Mouse (Mus musculus) CD8-positive naive resting alpha-beta T cell, adult 2 months (primary cell): ENCODE measurements at regions not wholly inside any gene's neighbourhood (a gene's known extent, or its start where the extent isn't known, plus 50 kb on each side); places are given as distances from the start of the nearest gene placed in this dataset.

Source experiments
- DNase-seq, 2 experiments: peaks; one replicate each; pipeline ENCODE4 v3.0.0; 2022; ENCODE audit warnings: low read depth in 2 of 2, low spot score in 2 of 2

DNA sequence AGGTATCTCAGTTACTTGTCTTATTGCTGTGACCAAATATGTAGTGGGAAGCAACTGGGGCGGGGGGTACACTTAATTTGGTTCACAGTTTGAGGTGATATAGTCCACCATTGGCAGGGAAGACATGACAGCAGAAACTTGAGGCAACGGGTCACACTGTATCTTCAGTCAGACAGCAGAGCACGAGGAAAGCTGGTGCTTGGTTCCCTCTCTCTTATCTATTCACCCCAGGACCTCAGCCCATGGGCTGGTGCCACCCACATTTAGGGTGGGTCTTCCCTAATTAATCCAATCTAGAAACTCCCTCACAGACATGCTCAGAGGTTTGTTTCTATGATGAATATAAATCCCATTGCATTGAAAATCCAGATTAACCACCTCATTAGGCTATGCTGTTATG is 56.5 kb downstream of the Otud1 start:
- no peak for DNase-seq

DNA sequence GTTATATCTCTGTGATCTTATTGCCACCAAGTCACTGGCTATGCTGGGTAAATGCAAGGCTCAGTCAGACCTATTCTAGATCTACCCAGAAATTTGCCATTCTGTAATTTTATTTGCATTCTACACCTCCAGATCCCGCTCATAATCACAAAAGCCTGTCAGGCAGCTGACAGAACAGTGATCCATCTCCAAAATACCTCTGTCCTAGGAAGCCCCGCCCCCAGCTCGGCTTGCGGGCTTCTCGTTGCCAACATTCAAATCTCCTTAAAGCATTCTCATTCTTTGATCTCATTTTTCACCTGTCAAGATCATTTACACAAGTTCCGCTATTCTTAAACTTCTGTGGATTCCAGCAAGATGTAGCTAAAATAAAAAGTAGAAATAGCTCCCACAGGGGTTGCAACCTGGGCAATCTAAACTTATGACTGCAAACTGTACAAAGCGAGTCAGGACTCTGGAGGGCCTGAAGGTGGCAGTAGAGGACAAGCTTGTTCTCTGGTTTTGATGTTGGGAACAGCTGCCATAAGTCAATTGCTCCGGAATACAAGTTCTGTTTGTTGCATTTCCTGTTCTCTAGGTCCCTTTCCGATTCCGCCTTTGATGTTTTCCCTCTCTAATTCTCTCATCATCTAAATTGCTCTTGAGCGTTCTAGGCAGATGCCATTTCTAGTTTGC is 58.1 kb downstream of the Otud1 start:
- peak; percentile 39 to 56 for DNase-seq

DNA sequence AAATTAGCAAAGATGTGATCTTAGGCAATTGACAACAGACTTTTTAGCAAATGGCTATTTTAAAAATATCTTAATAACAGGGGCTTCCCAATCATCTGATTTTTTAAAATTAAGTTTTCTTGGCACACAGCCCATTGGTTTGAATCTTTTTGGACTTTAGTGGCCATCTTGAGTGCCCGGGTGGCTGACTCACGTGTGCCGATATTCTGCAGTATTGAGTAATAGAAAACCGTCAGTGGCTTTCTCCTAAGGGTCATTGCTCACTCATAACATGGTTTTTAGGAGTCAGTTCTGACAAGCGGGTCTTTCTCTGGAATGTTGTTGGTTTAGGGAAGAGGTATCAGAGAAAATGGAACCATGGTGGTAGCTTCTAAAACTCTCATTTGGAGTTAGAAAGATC is 58.8 kb downstream of the Otud1 start:
- no peak for DNase-seq

DNA sequence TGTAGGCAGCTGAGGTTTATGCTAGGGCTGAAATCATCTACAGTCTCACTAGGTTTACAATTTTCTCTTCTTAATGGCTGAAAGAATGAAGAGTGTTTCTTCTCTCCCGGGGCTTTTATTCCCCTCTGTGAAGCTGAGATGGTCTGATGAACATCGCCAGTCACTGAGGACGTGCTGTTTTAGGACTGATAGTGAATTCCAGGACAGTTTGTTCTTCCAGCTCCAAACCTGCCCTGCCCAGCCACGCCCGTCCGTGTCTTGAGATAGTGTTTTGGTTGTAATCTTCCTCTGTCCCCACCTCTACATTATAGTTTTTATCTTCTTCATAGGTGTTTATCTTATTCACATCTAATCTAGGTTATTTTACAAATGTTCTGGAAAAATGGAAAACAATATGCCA is 68.5 kb downstream of the Otud1 start:
- DNase-seq: no peak

DNA sequence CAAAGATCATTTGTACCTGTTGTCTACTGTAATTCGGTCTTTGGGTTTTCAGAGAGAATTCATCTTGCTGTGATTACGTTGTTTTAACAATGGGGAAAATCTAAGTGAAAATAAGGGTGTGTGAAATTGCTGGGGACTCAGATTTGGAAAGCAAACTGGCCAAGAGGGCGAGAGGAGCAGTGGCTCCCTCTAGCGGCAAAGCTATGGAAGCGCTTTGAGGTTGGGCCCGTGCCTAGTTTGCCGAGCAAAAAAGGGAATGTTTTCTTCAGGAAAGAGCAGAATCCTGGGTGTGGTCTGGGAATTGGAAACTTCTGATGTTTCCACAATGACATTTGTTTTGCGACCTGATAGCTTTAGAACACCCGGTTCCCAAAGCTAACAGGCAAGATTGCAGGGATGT is 69.4 kb downstream of the Otud1 start:
- peak; percentile 19 to 24 for DNase-seq

DNA sequence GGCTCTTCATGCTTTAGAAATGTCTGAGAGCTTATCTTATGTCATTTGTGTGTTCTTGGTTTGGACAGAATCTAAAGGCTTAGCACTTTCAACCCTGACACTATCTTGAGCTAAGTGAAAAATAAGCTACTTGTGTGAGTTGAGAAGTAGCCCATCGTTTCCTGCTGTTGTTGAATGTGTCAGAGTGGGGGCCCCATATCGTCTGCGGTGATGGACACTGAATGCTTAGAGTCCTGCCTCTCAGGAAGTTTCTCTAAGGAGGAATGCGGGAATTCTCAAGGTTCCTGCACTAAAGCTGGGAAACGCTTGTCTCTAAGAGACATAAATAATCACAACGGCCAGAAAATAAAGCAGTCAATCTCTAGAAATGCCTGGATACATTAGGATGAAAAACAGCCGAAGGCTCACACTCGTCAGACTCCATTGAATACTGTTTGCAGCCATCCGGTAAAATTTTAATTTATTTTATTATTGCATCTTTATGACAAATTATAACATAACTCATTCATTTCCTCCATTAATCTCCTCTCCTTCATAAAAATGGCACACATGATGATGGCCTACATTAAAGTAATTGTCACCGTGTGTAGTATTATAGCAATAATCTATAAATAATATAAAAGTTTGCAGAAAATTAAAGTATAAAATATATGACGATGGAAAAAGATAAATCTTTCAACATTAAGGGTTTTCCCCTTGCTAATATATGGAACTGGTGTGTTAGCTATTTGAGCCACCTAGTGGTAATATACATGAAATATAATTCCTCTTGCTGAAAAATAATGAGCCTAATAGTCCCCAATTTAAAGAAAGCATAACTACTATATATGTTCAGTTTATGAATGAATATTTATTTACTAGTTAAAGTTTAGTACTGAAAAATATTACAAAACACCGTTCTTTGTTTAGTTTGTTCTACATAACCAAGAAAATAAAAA is 75.6 kb downstream of the Otud1 start:
- DNase-seq: no peak

DNA sequence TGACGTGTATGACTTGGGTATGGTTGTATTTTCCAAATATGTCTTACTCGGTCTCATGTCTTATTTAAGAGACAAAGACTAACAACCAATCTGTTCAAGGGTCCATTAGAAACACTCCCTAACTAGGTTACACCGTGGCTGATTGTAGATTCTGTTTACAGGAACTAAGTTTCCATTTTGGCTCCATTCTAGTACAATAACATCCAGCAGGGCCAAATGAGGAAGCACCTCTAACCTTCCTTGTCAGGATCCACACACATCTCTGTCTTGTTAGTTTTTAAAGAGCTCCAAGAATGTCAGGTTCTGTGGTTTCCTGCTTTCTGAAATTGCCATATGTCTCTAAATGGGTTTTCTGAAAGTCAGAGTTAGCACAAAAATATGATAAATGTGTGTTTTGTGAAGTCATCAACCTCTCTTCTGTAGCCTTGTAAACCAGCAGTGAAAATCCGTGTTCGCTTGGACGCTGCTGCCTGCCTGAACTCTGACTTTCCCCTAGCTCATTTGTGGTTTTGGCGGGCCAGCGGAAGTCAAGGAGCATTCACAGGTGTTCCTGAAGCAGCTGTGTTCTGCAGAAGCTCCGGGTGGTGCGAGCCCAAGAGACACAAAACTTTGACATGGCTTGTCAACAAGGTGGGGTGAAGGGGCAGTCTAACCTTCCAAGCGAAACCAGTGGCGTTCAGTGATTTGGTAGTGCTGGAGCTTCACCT is 76.8 kb downstream of the Otud1 start:
- peak; percentile 8 to 17 for DNase-seq

DNA sequence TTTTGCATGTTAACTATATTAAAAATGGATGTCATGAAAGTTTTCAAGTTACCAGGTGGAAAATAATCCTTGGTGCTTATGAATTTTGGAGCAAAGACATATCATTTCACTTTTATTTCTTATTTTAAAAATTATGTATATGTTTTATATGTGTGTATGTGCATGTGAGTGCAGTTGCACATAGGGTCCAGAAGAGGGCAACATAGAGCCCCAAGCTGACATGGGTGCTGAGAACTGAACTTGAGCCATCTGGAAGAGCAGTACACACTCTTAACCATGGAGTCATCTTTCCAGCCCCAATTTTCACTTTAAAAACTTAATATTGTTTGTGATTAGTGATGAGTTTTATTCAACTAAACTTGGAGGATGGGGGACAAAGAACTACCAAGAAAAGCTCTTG is 84.0 kb downstream of the Otud1 start:
- DNase-seq: no peak

DNA sequence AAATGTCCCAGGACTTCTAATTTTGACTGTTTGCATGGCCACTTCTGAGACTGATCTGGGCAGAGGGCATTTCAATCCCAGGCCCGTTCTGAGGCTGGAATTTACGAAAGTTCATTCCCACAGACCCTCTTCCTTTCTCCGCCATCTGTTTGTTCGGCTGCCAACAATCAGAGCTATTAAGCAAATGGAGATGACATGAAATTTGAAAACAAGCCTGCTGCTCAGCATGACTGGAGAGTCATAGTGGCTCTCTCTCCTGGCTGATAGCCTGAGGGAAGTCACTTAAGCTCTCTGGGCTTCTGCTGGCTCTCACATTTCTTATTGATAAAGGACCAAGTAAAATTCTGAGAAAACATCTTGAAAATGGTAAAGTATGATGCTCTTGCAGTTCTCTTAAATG is 85.9 kb downstream of the Otud1 start:
- DNase-seq: no peak

DNA sequence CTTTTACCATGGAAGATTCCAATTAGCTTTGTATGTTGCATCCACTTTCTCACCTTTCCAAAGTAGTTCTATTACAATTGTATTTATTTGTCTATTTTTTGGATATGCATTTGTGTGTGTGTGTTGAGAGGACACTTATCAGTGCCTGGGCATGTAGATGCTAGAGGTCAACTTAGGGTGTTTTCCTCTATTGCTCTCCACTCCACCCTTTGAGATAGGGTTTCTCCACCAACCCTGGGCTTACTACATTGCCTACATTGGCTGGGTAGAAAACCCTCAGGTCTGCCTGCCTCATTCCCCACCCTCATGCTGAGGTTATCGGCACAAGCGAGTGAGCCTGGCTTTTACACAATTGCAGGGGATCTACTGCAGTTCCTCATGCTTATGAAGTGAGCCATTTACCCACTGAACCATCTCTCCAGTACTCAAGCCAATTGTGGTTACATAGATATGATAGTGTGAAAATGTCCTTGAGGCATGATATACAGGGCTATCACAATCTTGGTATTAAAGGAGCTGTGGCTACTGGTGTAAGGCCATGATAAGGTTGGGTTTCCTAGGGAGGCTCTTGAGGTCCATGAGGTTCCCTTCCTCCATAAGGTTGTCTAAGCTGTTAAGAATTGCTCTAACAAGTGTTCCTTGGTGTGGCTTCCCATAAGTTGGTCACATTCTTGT is 87.6 kb downstream of the Otud1 start:
- no peak for DNase-seq

DNA sequence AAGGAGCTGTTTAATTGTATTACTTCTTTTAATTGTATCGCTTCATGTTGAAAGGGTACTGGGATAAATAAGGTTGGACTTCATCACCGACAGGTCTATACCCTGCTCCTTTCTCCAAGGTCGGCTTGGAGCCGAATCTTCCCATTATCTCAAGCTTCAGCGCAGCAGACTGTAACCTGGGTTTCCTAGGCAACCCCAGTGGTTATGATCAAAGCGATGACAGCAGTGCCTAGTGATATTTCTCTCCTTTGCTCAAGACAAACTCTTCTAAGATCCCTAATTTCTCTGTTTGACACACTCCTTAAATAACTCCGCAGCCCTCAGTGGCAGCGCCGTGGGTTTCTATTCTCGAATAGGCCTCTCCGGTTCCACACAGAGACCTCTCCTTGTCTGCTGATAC is 95.2 kb downstream of the Otud1 start:
- no peak for DNase-seq

DNA sequence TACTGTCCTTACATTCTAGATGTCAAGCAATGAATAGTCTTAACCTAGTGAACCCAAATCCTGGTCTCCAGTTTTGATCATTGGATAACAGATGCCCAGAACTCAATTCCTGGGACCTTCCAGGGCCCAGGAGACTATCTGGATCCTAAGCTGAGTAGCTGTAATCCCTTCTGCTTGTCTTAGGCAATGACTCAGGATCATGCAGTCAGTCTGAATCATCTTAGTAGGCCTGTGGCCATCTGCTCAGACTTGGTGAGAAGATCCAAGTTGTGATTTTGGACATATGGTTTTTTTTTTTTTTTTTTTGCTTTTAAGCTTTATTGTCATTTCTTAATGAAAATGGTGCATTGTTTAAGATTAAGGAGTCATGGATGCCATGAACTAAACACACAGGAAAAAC is 95.9 kb downstream of the Otud1 start:
- no peak for DNase-seq

DNA sequence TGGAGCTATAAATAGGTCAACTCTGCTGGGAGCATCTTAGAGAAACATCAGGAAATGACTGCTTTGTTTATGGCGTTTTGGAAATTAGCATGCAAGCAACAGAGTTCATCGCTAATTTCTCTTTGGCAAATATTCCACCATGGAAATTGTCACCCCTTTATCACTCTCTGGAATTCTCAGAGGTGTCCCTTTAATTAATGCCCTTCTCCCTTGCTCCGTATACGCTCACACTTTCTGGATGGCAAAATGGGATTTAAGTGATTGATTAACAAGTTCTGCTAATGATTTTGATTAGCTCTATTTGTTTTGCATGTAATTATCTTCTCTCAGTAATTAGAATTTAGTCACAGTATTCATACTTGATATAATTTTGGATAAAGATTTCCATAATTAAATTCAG is 100.4 kb downstream of the Otud1 start:
- no peak for DNase-seq

DNA sequence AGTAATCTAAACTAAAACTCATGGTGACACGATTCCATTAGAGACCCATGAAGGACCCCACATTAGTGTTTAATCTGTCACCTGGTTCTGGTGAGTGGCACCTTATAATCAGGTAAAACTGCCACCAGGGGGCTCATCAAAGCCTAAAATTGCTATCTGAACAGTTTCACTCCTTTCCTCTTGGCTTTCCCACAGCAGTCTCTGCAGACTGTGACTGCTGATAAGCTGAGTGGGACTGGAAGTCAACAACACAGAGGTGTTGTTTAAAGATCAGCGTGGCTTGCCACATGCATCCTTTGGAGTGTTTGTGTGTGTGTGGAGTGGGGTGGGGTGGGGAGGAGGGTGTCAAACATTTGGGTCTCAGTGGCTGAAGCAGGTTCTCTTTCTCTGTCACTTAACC is 101.6 kb downstream of the Otud1 start:
- DNase-seq: no peak

DNA sequence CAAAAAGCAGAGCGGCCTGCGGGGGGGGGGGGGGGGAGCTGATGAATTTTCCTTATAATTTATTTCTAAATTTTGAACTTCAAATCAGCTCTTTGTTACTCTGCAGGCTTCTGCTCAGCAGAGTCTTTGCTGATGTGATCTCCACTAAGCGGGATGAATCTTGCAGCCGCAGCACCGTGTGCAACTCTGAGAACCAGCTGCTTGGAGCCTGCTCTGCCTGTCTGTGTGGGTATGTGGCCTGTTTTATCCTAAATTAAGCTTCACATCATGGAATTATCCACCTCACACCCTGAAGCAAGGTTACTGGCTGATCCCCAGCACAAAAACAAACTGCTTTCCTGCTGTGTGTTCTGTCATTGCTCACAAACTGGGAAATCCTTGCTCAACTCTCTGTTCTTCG is 102.0 kb downstream of the Otud1 start:
- no peak for DNase-seq

DNA sequence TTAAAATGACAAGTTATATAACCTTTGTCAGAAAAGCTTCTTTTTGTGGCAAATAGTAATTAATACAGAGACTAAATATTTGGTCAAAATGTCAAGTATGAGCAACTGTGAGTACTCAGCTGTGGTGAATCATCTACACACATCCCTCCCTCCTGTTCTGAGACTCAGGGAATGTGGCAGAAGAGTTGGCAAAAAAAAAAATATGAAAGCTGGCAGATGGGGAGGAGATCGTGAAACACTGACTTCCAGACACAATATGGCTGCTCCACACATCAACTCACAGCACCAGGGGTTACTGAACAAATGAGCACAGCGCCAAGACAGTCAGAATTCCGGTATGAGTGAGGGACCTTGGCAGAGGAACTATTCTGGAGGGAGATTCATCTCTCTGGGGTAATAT is 105.4 kb downstream of the Otud1 start:
- no peak for DNase-seq

DNA sequence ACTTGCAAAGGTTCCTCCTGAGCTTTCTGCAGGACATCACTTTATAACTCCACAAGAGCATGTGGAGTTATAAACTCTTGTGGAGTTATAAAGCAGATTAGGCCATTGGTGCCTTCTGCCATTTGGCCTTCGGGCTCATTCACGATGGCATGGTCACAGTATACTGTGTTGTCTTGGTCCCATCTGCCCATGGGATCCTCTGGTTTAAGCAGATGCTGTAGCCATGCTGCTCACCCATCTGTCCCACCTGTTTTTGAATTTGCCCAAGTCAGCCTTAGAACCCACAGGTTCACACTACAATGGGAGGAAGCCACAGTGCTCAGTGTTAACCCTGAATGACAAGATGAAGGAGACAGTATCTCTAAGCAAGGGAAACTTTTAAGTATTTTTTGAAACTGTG is 124.7 kb upstream of the Etl4 start:
- no peak for DNase-seq

DNA sequence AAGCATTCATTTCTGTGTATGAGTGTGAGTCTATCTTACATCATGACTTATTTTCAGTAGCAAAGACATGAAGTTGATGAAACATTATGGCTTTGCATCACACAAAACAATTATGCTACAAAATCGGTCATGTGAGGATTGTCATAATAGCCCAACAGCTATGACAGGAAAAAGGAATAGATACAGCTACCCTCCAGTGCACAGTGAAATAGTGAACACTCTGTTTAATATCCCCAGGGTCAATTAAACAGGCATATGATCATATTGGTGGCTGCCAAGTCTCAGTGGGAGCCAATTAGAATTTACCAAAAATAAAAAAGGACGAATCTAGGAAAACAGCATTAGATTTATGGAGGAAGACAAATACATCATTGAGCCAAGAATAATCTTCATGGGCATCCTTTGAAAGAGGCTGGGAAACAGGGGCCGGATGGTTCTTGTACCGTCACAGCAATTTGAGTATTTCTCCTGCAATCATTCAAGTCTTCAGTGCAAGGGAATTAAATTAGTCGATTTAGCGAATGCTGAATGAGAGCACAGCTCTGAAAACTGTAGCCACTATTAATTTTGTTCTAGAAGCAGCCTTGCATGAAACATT is 123.8 kb upstream of the Etl4 start:
- DNase-seq: no peak

DNA sequence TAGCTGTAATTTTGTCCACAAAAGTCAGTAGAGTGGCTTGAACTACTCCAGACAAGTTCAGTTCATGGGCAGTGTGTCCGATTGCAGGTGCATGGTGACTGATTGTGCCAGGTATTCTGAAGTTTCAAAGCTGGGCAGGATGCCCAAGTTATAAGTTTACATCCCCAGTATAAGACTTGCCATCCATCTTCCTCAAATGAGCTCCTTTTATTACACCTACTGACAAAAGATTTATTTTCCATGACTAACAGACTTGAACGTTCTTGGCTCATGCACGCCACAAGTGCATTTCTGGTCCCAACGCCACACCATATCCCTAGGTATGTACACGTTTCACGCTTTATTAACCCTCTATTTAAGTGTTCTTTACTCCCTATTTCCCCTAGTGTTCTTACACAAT is 117.4 kb upstream of the Etl4 start:
- DNase-seq: no peak

DNA sequence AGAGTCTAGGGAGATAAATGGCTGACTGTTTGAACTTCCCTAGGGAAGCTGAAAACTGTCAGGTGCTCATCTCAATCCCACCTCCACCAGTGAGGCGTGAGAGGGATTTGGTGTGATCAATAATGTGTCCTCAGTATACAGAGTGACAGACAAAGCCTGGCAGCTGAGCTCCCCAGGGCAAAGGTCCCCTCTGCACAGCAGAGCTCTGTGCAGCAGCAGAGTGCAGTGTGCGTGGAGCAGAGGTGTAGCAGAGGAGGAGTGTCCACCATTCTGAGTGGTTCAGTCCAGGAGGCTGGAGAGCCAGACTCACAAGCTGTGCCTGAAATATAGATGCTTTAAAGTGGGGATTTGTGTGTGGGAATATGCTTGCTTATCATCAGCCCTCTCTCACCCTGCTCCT is 112.8 kb upstream of the Etl4 start:
- no peak for DNase-seq
